Mouse (Mus musculus): Measurements from ENCODE around the gene Hmga2.

Gene Hmga2

GRCm38 (mm10) chr10:120473218-120473617 is 3.1 kb downstream of the Hmga2 start:
- DNase-seq (ENCODE audit: low read depth in 2 of 2, low spot score in 2 of 2), result no peak

GRCm38 (mm10) chr10:120472606-120473005 is 3.7 kb downstream of the Hmga2 start:
- no peak for DNase-seq (ENCODE audit: low read depth in 2 of 2, low spot score in 2 of 2)

- no peak for DNase-seq (ENCODE audit: low read depth in 2 of 2, low spot score in 2 of 2)
These were observed 11.1 kb downstream of the Hmga2 start for GRCm38 (mm10) chr10:120465121-120465520.

- DNase-seq (ENCODE audit: low read depth in 2 of 2, low spot score in 2 of 2), result no peak
These were observed 14.5 kb downstream of the Hmga2 start for GRCm38 (mm10) chr10:120461769-120462168.

GRCm38 (mm10) chr10:120461301-120461700 is 15.0 kb downstream of the Hmga2 start:
- no peak for DNase-seq (ENCODE audit: low read depth in 2 of 2, low spot score in 2 of 2)

DNA sequence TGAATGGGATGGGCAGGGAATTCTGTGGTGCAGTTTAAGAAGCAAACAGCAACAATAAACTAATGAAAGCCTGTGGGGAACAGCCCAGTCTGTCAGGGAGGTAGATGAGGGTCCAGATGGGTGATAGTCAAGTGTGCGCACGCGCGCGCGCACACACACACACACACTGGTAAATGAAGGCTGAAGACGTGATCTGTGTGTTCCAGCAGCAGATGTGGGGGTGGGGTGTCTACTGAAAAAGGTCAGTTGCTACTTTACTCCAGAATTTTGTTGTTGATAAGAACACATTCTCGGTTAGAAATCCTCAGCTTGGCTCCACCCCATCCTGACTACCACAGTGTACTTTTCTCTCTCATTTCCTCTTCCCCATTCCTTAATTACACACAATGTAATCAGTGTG is 17.4 kb downstream of the Hmga2 start:
- no peak for DNase-seq (ENCODE audit: low read depth in 2 of 2, low spot score in 2 of 2)

- DNase-seq (ENCODE audit: low read depth in 2 of 2, low spot score in 2 of 2), result no peak
These were observed 26.5 kb downstream of the Hmga2 start for GRCm38 (mm10) chr10:120449661-120450284.

DNA sequence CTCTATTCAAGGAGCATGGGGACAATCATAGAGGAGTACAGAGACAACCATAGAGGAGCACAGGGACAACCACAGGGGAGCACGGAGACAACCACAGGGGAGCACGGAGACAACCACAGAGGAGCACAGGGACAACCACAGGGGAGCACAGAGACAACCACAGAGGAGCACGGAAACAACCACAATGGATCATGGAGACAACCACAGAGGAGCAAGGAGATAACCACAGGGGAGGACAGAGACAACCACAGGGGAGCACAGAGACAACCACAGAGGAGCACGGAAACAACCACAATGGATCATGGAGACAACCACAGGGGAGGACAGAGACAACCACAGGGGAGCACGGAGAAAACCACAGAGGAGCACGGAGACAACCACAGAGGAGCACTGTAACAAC is 29.5 kb downstream of the Hmga2 start:
- DNase-seq (ENCODE audit: low read depth in 2 of 2, low spot score in 2 of 2), result no peak

DNA sequence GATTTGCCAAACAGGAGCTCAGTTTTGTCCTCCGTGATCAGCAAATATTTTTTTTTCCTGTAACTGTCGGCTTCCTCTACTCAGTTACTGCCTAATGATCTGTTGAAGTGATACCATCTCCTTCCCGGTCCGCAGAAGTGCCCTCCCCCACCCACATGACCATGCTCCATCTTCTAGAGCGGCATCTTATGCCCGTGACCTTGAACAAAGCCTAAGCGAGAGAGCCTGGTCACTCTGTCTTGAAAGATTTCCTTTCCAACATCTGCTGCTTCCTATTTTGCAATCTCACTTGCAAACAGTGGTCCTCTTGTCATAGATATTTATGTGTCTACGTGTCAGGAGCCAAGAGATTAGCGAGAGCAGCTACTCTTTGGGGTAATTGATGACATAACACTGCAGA is 30.1 kb downstream of the Hmga2 start:
- no peak for DNase-seq (ENCODE audit: low read depth in 2 of 2, low spot score in 2 of 2)

- DNase-seq (ENCODE audit: low read depth in 2 of 2, low spot score in 2 of 2), result no peak
These were observed 31.7 kb downstream of the Hmga2 start for GRCm38 (mm10) chr10:120444463-120445070.

GRCm38 (mm10) chr10:120443757-120444311 is 32.4 kb downstream of the Hmga2 start:
- DNase-seq (ENCODE audit: low read depth in 2 of 2, low spot score in 2 of 2), result no peak

DNA sequence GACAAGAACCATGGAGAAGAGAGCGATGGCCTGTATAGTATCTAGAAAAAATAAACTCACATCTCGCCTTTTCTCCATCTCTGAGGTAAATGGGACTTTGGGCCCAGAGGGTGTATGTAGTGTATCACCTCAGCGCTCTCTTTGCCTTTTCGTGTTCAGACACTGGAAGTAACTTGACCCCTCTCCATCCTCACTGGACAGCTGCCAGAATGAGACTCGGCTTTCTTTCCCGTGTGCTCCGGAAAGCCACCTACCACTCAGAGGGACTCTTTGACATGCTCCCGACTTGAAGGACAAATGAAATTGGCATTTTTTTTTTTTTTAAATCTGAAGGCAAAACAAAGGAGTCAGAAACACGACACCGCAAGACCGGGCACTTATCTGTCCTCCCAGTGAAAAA is 35.0 kb downstream of the Hmga2 start:
- no peak for DNase-seq (ENCODE audit: low read depth in 2 of 2, low spot score in 2 of 2)

- DNase-seq (ENCODE audit: low read depth in 2 of 2, low spot score in 2 of 2), result no peak
These were observed 41.8 kb downstream of the Hmga2 start for GRCm38 (mm10) chr10:120434433-120434832.

- DNase-seq (ENCODE audit: low read depth in 2 of 2, low spot score in 2 of 2), result no peak
These were observed 42.8 kb downstream of the Hmga2 start for GRCm38 (mm10) chr10:120433463-120433815.

DNA sequence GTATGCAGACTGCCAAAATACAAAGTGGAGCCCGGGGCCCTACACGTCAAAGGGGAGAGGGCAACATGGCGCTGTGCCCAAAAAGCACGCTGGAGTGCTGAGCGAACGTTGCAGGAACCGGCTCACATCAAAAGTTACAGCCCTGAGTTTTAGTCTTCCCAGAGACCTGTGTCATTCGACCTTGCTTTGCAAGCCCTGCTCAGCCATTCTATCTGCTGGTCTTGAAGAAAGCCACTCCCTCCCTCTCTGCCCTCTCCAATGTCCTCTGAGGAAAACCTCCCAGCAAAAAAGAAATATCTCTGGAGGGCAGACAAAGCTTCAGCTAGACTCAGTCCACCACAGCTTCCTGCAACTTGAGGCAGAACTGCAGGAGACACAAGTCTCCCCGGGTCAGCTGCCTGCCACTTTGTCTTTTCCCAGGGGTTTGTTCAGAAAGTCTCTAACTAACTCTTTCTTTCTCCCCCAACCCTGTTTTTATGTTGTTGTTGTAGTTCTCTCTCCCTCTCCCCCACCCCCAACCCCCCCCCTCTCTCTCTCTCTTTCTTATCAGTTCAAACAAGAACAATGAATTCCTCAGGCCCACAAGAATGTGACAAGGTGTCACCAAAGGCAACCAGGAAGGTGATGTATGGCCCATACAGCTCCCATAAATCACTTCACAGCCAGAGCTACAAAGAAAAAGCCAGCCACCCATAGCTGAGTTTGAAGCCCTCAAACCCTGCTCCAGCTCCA is 43.4 kb downstream of the Hmga2 start:
- no peak for DNase-seq (ENCODE audit: low read depth in 2 of 2, low spot score in 2 of 2)

DNA sequence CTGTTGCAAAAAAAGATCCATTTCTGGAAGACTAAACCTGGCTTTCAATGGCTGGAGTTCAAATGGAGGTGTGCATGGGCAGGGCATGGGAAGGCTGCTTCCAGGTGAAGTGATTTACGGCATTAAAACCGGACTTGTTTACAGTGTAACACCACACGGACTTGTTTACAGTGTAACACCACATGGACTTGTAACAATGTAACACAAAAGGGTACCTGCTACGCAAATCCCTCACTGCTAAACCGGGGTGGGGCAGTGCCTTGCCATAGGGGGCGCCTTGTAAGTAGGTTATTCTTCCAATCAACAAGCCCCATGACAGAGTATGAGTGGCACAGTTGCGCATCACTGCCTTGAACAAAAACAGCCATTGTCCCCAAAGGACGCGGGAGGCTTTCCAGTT is 44.2 kb downstream of the Hmga2 start:
- DNase-seq (ENCODE audit: low read depth in 2 of 2, low spot score in 2 of 2), result no peak

GRCm38 (mm10) chr10:120431435-120431834 is 44.8 kb downstream of the Hmga2 start:
- no peak for DNase-seq (ENCODE audit: low read depth in 2 of 2, low spot score in 2 of 2)

DNA sequence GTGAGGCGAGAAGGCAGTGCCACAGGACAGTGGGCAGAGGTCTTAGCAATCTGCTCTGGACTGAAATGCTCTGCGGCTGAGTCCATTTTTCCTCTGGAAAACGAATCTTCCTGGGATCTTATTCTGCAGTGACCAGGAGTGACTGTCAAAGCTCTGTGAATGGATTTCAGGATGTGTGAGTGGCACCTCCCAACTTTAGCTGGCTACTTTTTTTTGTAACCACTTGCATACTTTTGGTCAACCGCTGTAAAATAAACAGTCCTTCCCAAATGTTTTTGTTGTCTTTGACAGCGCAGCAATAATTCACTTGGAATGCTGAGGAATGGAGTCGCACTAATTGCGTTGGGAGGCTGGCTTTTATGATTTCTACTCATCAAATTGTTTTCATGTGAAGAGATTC is 45.8 kb downstream of the Hmga2 start:
- no peak for DNase-seq (ENCODE audit: low read depth in 2 of 2, low spot score in 2 of 2)

- no peak for DNase-seq (ENCODE audit: low read depth in 2 of 2, low spot score in 2 of 2)
These were observed 46.5 kb downstream of the Hmga2 start for GRCm38 (mm10) chr10:120429758-120430259.

DNA sequence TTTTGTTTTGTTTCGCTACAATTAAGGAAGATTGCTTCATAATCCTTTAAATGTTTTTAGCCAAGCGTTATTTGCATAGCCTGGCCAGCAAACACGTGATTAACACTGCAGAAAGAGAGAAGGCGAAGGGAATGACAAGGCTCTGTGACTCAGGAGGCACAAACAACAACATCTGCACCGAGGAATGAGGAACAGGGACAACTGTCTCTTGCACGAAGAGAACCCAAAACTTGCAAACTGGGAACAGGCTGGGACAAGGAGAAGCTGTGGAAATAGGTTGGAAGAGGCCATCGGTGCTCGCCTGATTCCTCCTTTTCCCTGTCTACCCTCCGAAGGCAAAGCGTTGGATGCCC is 47.1 kb downstream of the Hmga2 start:
- DNase-seq (ENCODE audit: low read depth in 2 of 2, low spot score in 2 of 2), result no peak

GRCm38 (mm10) chr10:120428430-120429198 is 47.7 kb downstream of the Hmga2 start:
- no peak for DNase-seq (ENCODE audit: low read depth in 2 of 2, low spot score in 2 of 2)

Measured in CD8-positive naive resting alpha-beta T cell, adult 2 months (primary cell).